Mouse (Mus musculus): ENCODE measurements around the gene Mgarp.

- no peak for TF ChIP-seq CTCF (IDR thresholded peaks at IDR 0.05; ENCODE audit: extremely low read depth, insufficient read depth, low read length)
- no peak for TF ChIP-seq POLR2A (IDR thresholded peaks at IDR 0.05; ENCODE audit: extremely low read depth, insufficient read depth, low read length)
Observed at GRCm38 (mm10) chr3:51394881-51395280, 1.7 kb downstream of the Mgarp start.
